Mouse (Mus musculus): ENCODE results near the gene Zfp248. TPM values are rescaled to one million over a fixed set of nuclear protein-coding genes. Genes with fewer than 3 reads are reported as not detected.

Gene Zfp248
- polyA plus RNA-seq (2021; fragmentation: Nextera tagmentation): 5.6 and 5.7 TPM in 2 replicates
- long read RNA-seq, experiment 1, transcript Zfp248-201 (6 exons, 3,683 nt): major isoform, 8 of 11 reads
- long read RNA-seq, experiment 1, partial matches to known transcripts: 1 of 11 reads
- long read RNA-seq, experiment 1, other reads (novel, unspliced or antisense): 2 of 11 reads
- long read RNA-seq, experiment 2, transcript Zfp248-201 (6 exons, 3,683 nt): major isoform, 30 of 63 reads
- long read RNA-seq, experiment 2, partial matches to known transcripts: 24 of 63 reads
- long read RNA-seq, experiment 2, other reads (novel, unspliced or antisense): 9 of 63 reads

DNA sequence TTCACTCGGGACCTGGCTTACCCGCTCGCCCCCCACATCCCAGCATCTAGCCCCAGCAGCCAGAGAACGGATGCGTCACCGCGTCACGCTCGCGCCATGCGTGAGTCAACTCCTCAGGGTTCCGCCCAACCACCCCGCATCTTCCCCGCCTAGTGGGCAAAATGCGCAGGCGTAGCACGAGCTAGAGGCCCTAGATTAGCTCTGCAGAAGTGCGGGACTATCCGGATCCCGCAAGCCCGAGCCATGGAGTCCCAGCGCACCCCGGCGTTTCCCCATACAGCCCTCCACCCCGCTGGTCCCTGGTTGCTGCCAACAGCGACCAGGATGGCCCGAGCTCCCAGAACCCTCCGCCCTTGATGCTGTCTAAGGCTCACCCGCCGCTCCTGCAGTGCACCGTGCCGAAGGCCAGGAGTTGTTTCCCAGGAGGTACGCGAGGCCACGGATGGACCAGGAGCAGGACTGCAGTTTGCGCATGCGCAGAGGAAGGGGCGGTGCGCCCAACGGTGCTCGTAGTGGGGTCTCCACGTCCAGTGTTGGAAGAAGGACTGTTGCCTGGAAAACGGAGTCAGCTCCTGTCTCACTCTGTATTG, at the start of gene Zfp248:
Gene Zfp248 (minus strand): TSS at position 487 of the 590 bp plus-strand sequence.

GRCm38 (mm10) chr6:118478957-118479708, 23.8 kb upstream of the Zfp248 start, which contains the start of gene Zfp9:
Gene Zfp9, minus strand, starts transcription at chr6:118479320.

DNA sequence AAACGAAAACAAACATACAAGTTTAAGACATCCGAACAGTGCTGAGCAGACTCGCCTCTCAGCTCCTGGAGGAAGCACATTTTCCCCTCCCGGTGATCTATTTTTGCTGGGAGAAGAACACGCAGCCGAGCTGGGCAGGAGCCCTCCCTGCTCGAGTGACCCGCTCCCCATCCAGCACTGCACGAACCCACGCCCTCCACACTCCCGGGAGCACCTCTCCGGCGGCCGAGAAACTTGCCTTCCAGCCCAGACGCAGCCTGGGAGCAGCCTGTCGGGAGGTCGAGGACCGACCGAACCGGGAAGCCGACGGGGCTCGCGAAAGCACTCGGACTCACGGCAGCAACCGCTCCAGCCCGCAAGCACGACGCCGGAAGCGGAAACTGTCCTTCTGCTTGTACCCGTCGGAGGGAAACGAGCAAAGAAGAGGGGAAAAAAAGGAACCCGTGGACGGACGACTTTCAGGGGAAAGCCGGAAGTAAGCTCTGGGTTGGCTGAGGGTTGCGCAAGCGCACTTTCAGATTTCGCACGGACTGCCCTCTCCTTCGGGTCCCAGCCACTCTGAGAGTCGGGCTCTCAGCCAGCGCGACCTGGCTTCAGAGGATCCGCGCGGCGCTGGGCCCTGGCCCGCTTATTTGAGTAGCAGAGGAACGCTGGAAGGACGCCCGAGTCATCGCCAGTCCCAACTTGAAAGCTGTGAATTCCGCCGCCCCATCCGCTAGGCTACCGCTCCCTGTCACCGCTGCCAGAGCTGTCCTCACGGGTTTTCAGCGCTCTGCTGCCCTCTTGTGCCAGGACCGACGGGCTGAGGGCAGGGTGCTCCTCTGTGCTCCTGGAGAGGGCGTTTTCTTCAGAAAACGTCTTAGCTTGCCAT, 36.0 kb downstream of the Zfp248 start, which contains the start of gene Bms1:
Gene Bms1 (minus strand): TSS at position 425 of the 871 bp plus-strand sequence.

Small RNA genes lying within 50 kb of the gene (microRNA-seq; reads per million reads assigned to microRNA genes)
- gene Gm25953: not detected

Other genes starting within 250 kb of the Zfp248 start
- 4.0 and 5.0 TPM in 2 replicates for gene Bms1, start 36.1 kb downstream of the Zfp248 start, polyA plus RNA-seq (2021; fragmentation: Nextera tagmentation)
- 3.3 and 4.2 TPM in 2 replicates for gene Zfp9, start 23.8 kb upstream of the Zfp248 start, polyA plus RNA-seq (2021; fragmentation: Nextera tagmentation)
- gene Ankrd26, start 106.7 kb upstream of the Zfp248 start, polyA plus RNA-seq (2021; fragmentation: Nextera tagmentation): 3.7 and 3.9 TPM in 2 replicates